Mouse (Mus musculus) left cerebral cortex, adult 8-10 months (tissue): ENCODE measurements at regions not wholly inside any gene's neighbourhood (a gene's known extent, or its start where the extent isn't known, plus 50 kb on each side); places are given as distances from the start of the nearest gene placed in this dataset.

Source experiments
- DNase-seq, 2 experiments: peaks; one replicate each; pipeline ENCODE4 v3.0.0; 2022; ENCODE audit warnings: low spot score in 2 of 2

- no peak for DNase-seq
Measured at GRCm38 (mm10) chr17:84074000-84074782, 113.6 kb downstream of the Zfp36l2 start.

GRCm38 (mm10) chr17:84072426-84073030 is 115.2 kb downstream of the Zfp36l2 start:
- DNase-seq, result no peak

- DNase-seq, result no peak
Measured at GRCm38 (mm10) chr17:84071855-84072254, 115.9 kb downstream of the Zfp36l2 start.

- DNase-seq, result no peak
Measured at GRCm38 (mm10) chr17:84070596-84070995, 117.2 kb downstream of the Zfp36l2 start.

GRCm38 (mm10) chr17:84067102-84067501 is 120.6 kb downstream of the Zfp36l2 start:
- no peak for DNase-seq

GRCm38 (mm10) chr17:84063791-84064190 is 124.0 kb downstream of the Zfp36l2 start:
- DNase-seq, result no peak

- DNase-seq, result no peak
Measured at GRCm38 (mm10) chr17:84061621-84062020, 126.1 kb downstream of the Zfp36l2 start.

GRCm38 (mm10) chr17:84056469-84056868 is 131.3 kb downstream of the Zfp36l2 start:
- DNase-seq, result no peak

- no peak for DNase-seq
Measured at GRCm38 (mm10) chr17:84052437-84052836, 135.3 kb downstream of the Zfp36l2 start.

GRCm38 (mm10) chr17:84051212-84051611 is 136.5 kb downstream of the Zfp36l2 start:
- DNase-seq, result no peak

GRCm38 (mm10) chr17:84048533-84048932 is 139.2 kb downstream of the Zfp36l2 start:
- DNase-seq, result no peak

GRCm38 (mm10) chr17:84047520-84047919 is 140.2 kb downstream of the Zfp36l2 start:
- DNase-seq, result no peak

GRCm38 (mm10) chr17:84045812-84046211 is 141.9 kb downstream of the Zfp36l2 start:
- no peak for DNase-seq

- DNase-seq, result no peak
Measured at GRCm38 (mm10) chr17:84044472-84044936, 143.2 kb downstream of the Zfp36l2 start.

- DNase-seq, result no peak
Measured at GRCm38 (mm10) chr17:84043102-84043501, 144.6 kb downstream of the Zfp36l2 start.

- DNase-seq, result no peak
Measured at GRCm38 (mm10) chr17:84039444-84039843, 148.3 kb downstream of the Zfp36l2 start.

GRCm38 (mm10) chr17:84037580-84038304 is 150.0 kb downstream of the Zfp36l2 start:
- no peak for DNase-seq

- no peak for DNase-seq
Measured at GRCm38 (mm10) chr17:84036056-84036455, 151.7 kb downstream of the Zfp36l2 start.

- no peak for DNase-seq
Measured at GRCm38 (mm10) chr17:84034801-84035200, 152.9 kb downstream of the Zfp36l2 start.

- DNase-seq, result no peak
Measured at GRCm38 (mm10) chr17:84032441-84032840, 155.3 kb downstream of the Zfp36l2 start.

- DNase-seq, result no peak
Measured at GRCm38 (mm10) chr17:84031833-84032232, 155.9 kb downstream of the Zfp36l2 start.

GRCm38 (mm10) chr17:84031381-84031780 is 156.4 kb downstream of the Zfp36l2 start:
- DNase-seq, result no peak
